10 mouse cellular contexts compared by ENCODE assay signal in the genomic region with DNA sequence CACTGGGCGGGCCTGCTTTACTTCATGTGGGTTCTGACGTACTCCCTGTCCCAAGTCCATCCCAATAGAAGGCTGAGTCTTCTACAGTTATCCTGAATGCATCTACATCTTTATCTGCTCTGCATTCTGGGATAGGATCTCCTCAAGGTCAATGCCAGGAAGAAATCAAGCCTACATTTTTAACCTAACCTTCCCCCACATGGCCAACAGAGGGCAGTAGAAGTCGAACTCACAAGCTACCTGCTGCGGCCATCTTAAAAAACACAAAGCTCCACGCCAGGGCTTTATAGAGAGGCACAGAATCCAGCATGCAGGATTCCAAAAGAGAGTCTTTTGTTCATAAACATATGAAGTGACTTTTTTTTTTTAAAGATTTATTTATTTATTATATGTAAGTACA. TPM values are rescaled to one million over a fixed set of nuclear protein-coding genes. Genes with fewer than 3 reads are reported as not detected.
DNase-seq lines count a peak whose midpoint lies in the region; ATAC-seq and TF ChIP-seq lines count a peak whose summit lies in the region.
"Had no signal": no experiment of that assay in that cellular context is flagged by ENCODE, and none has a peak within 500 bp of the region (broad histone marks: within the 10 kb centered on the region; RNA-seq: fewer than 3 reads in every experiment).

No protein-coding gene starts in this region.

- H3K9me3 ChIP-seq in intestine, postnatal 0 days (ENCODE audit: control insufficient read depth), result no peaks in the 10 kb centered on the region
- H3K9me3 ChIP-seq in intestine, embryonic 15.5 days, result no peaks in the 10 kb centered on the region
- H3K9me3 ChIP-seq in E14TG2a.4 (ENCODE audit: low read length), result no peaks in the 10 kb centered on the region
- H3K9me3 ChIP-seq in kidney, embryonic 16.5 days (ENCODE audit: low read length), result no peaks in the 10 kb centered on the region
- H3K9me3 ChIP-seq: lung, embryonic 15.5 days had no signal

- H3K36me3 ChIP-seq in intestine, postnatal 0 days (ENCODE audit: control insufficient read depth, insufficient read depth), result no peaks in the 10 kb centered on the region
- no peaks in the 10 kb centered on the region for H3K36me3 ChIP-seq in intestine, embryonic 15.5 days
- no peaks in the 10 kb centered on the region for H3K36me3 ChIP-seq in E14TG2a.4 (ENCODE audit: insufficient read depth, low read length)
- H3K36me3 ChIP-seq in kidney, embryonic 16.5 days (ENCODE audit: insufficient read depth, low read length), result no peaks in the 10 kb centered on the region
- H3K36me3 ChIP-seq: lung, embryonic 15.5 days had no signal

- ATAC-seq in intestine, postnatal 0 days, result no peak
- no peak for ATAC-seq in intestine, embryonic 15.5 days
- ATAC-seq in megakaryocyte-erythroid progenitor cell, adult 5-6 weeks (replicated peaks; ENCODE audit: low FRiP score, low TSS enrichment, poor library complexity, severe bottlenecking), result no peak
- no peak for ATAC-seq in kidney, embryonic 16.5 days (ENCODE audit: low FRiP score, low TSS enrichment)

- no peak overlapping the region for H3K27ac ChIP-seq in intestine, postnatal 0 days (ENCODE audit: low read depth, low read length)
- H3K27ac ChIP-seq in intestine, embryonic 15.5 days, result no peak overlapping the region
- no peak overlapping the region for H3K27ac ChIP-seq in kidney, embryonic 16.5 days (ENCODE audit: low read length)
- H3K27ac ChIP-seq: lung, embryonic 15.5 days had no signal

- peak; percentile 59 for TF ChIP-seq CTCF in intestine, postnatal 0 days (IDR thresholded peaks at IDR 0.05; ENCODE audit: low read depth)
- TF ChIP-seq CTCF in E14TG2a.4 (conservative IDR thresholded peaks at IDR 0.05; ENCODE audit: low read length), result peak; percentile 70

- H3K4me1 ChIP-seq in intestine, postnatal 0 days (replicated peaks; ENCODE audit: control insufficient read depth, insufficient read depth, low read length), result peaks cover 5% of the 10 kb centered on the region; the same call in 1 of the 2 replicates
- H3K4me1 ChIP-seq in intestine, embryonic 15.5 days (replicated peaks), result 0 out of 2 replicates have a peak, but pooled peaks cover 2% of the 10 kb centered on the region
- peaks cover 51% of the 10 kb centered on the region for H3K4me1 ChIP-seq in E14TG2a.4 (replicated peaks; ENCODE audit: low read depth, low read length)
- H3K4me1 ChIP-seq in kidney, embryonic 16.5 days (ENCODE audit: insufficient read depth, low read length), result no peaks in the 10 kb centered on the region
- H3K4me1 ChIP-seq: lung, embryonic 15.5 days had no signal

- no peaks in the 10 kb centered on the region for H3K27me3 ChIP-seq in intestine, postnatal 0 days (replicated peaks; ENCODE audit: control insufficient read depth, insufficient read depth, low read length)
- H3K27me3 ChIP-seq in intestine, embryonic 15.5 days (replicated peaks), result no peaks in the 10 kb centered on the region
- H3K27me3 ChIP-seq in E14TG2a.4 (ENCODE audit: insufficient read depth, low read length), result no peaks in the 10 kb centered on the region
- no peaks in the 10 kb centered on the region for H3K27me3 ChIP-seq in kidney, embryonic 16.5 days (ENCODE audit: insufficient read depth, low read length)
- H3K27me3 ChIP-seq: lung, embryonic 15.5 days had no signal

- no peak overlapping the region for H3K4me3 ChIP-seq in intestine, postnatal 0 days (ENCODE audit: low read depth, low read length)
- H3K4me3 ChIP-seq in intestine, embryonic 15.5 days (replicated peaks), result no peak overlapping the region
- H3K4me3 ChIP-seq in E14TG2a.4 (replicated peaks; ENCODE audit: low read length), result no peak overlapping the region
- no peak overlapping the region for H3K4me3 ChIP-seq in kidney, embryonic 16.5 days (ENCODE audit: low read length)
- H3K4me3 ChIP-seq: lung, embryonic 15.5 days had no signal

- WGBS in intestine, postnatal 0 days, result 78% methylated on average over 5 of the region's 5 CpGs
- 83% methylated on average over 5 of the region's 5 CpGs for WGBS in intestine, embryonic 15.5 days
- WGBS in kidney, embryonic 16.5 days, result 77% methylated on average over 5 of the region's 5 CpGs

- H3K4me2 ChIP-seq in intestine, postnatal 0 days (replicated peaks; ENCODE audit: low read depth), result no peak overlapping the region
- no peak overlapping the region for H3K4me2 ChIP-seq in intestine, embryonic 15.5 days (replicated peaks)
- H3K4me2 ChIP-seq in kidney, embryonic 16.5 days (replicated peaks; ENCODE audit: low read depth, low read length), result no peak overlapping the region
- H3K4me2 ChIP-seq: lung, embryonic 15.5 days had no signal

- no peak overlapping the region for H3K9ac ChIP-seq in intestine, postnatal 0 days (ENCODE audit: low read depth, low read length)
- H3K9ac ChIP-seq in intestine, embryonic 15.5 days, result no peak overlapping the region
- H3K9ac ChIP-seq in kidney, embryonic 16.5 days (replicated peaks; ENCODE audit: low read length), result no peak overlapping the region
- H3K9ac ChIP-seq: lung, embryonic 15.5 days had no signal

- DNase-seq in c-Kit-negative CD71-positive TER-119-positive erythroid progenitor cells, embryonic 14.5 days (ENCODE audit: low read depth, low spot score), result peak; percentile 26
- DNase-seq in naive thymus-derived CD4-positive, alpha-beta T cell, adult 2 months (ENCODE audit: low read depth), result peak; percentile 81
- DNase-seq in urinary bladder, postnatal 25 days (ENCODE audit: low spot score), result no peak

RNA-seq across cellular contexts. Expression of a gene that starts 25.1 kb away (rescaled TPM):
- not detected in 2 replicates for polyA plus RNA-seq in intestine, postnatal 0 days (2015; fragmentation: Nextera tagmentation; extraction: Ambion mirVana)
- not detected in 2 replicates for polyA plus RNA-seq in intestine, embryonic 15.5 days (2015; fragmentation: Nextera tagmentation; extraction: Ambion mirVana)
- not detected in 2 replicates for total RNA-seq in megakaryocyte-erythroid progenitor cell, adult 5-6 weeks (2014; fragmentation: Nextera tagmentation)
- not detected in 2 replicates for total RNA-seq in megakaryocyte-erythroid progenitor cell, adult 5-6 weeks (2017)
- polyA plus RNA-seq in kidney, embryonic 16.5 days (2015; fragmentation: Nextera tagmentation; extraction: Ambion mirVana), result not detected in 2 replicates
- total RNA-seq: heart, postnatal 10 days had no signal
- polyA plus RNA-seq: lung, embryonic 15.5 days had no signal

RNA-seq across cellular contexts. Expression of a gene that starts 30.0 kb away (rescaled TPM):
- 25.9 and 26.2 TPM in 2 replicates for polyA plus RNA-seq in intestine, postnatal 0 days (2015; fragmentation: Nextera tagmentation; extraction: Ambion mirVana)
- polyA plus RNA-seq in intestine, embryonic 15.5 days (2015; fragmentation: Nextera tagmentation; extraction: Ambion mirVana), result 37.3 and 38.7 TPM in 2 replicates
- 16.3 and 31.0 TPM in 2 replicates for total RNA-seq in megakaryocyte-erythroid progenitor cell, adult 5-6 weeks (2014; fragmentation: Nextera tagmentation)
- 20.9 and 21.3 TPM in 2 replicates for total RNA-seq in megakaryocyte-erythroid progenitor cell, adult 5-6 weeks (2017)
- polyA plus RNA-seq in kidney, embryonic 16.5 days (2015; fragmentation: Nextera tagmentation; extraction: Ambion mirVana), result 46.9 and 47.0 TPM in 2 replicates

RNA-seq across cellular contexts. Expression of a gene that starts 35.5 kb away (rescaled TPM):
- polyA plus RNA-seq in intestine, postnatal 0 days (2015; fragmentation: Nextera tagmentation; extraction: Ambion mirVana), result 12.6 and 13.0 TPM in 2 replicates
- polyA plus RNA-seq in intestine, embryonic 15.5 days (2015; fragmentation: Nextera tagmentation; extraction: Ambion mirVana), result 35.0 and 38.7 TPM in 2 replicates
- total RNA-seq in megakaryocyte-erythroid progenitor cell, adult 5-6 weeks (2014; fragmentation: Nextera tagmentation), result 35.0 and 42.7 TPM in 2 replicates
- 25.5 and 41.3 TPM in 2 replicates for total RNA-seq in megakaryocyte-erythroid progenitor cell, adult 5-6 weeks (2017)
- polyA plus RNA-seq in kidney, embryonic 16.5 days (2015; fragmentation: Nextera tagmentation; extraction: Ambion mirVana), result 47.4 and 55.4 TPM in 2 replicates
